Mouse (Mus musculus): Measurements from ENCODE around the gene Arrdc5.

- TF ChIP-seq CTCF (IDR thresholded peaks at IDR 0.05; ENCODE audit: low read depth) (no peak), EP300 (IDR thresholded peaks at IDR 0.05; ENCODE audit: low read depth) (peak; percentile 42; the same call in 1 of the 2 replicates)
These were observed 3.9 kb upstream of the Arrdc5 start for GRCm38 (mm10) chr17:56303847-56304586.
